Mouse (Mus musculus): ENCODE measurements around the gene Ccl9. TPM values are rescaled to one million over a fixed set of nuclear protein-coding genes. Genes with fewer than 3 reads are reported as not detected.

The Ccl9 gene
- polyA plus RNA-seq, 1 experiment, result 8.0 TPM

DNA sequence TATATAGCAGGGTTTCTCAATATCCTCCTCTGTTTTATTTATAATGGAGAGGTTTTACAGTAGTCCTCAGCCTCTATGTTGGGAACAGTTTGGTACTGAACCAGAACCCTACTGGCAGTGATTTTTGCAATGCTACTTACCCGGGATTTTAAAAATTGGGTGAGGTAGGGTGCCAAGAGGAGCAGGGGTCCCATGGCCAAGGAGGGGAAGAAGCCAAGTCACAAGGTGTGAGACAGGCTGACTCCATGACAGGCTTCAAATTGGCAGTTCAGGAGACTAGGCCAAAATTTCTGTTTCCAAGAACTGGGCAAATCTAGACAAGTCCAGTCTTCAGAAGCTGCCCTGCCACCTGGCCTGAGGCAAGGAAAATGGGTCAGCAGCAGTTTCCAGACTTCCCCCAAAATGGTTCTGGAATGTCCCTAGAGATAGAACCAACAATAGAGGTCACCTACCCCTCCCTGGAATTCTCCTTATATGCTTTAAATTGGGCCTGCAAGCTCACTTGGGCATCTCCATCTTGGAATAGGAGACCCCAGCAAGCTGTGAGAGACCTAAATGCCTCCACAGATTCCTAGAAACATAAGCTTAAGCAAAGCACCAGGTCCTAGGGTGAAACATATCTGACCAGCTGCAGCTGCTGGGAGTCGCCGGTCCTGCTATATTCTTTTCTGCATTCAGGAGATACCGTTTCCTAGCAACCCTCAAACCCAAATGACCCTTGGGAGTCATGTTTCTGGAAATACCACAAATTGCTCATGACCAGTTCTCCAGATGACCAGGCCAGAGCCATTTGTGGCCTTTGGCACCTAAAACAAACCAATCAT, 4.4 kb upstream of the Ccl9 start:
- no peaks in the 10 kb centered on the region for H3K4me1 ChIP-seq (ENCODE audit: control insufficient read depth, insufficient read depth, low read length)
- TF ChIP-seq CTCF (IDR thresholded peaks at IDR 0.05; ENCODE audit: insufficient read depth, low read length) (no peak), POLR2A (IDR thresholded peaks at IDR 0.05; ENCODE audit: borderline replicate concordance, extremely low read depth, low read depth, low read length) (no peak)
- no peak overlapping the region for H3K4me3 ChIP-seq (replicated peaks; ENCODE audit: extremely low read depth, low read depth, low read length)
- DNase-seq, result no peak
- WGBS, result 41% methylated on average over 4 of the region's 4 CpGs

GRCm38 (mm10) chr11:83581626-83582610, 3.5 kb upstream of the Ccl9 start:
- TF ChIP-seq POLR2A (IDR thresholded peaks at IDR 0.05; ENCODE audit: borderline replicate concordance, extremely low read depth, low read depth, low read length) (no peak), CTCF (IDR thresholded peaks at IDR 0.05; ENCODE audit: insufficient read depth, low read length) (no peak)
- H3K4me1 ChIP-seq (ENCODE audit: control insufficient read depth, insufficient read depth, low read length), result no peaks in the 10 kb centered on the region
- H3K4me3 ChIP-seq (replicated peaks; ENCODE audit: extremely low read depth, low read depth, low read length), result no peak overlapping the region
- no peak for DNase-seq
- 66% methylated on average over 4 of the region's 4 CpGs for WGBS

- no peak for DNase-seq
- 35% methylated on average over 1 of the region's 1 CpGs for WGBS
- no peak overlapping the region for H3K4me3 ChIP-seq (replicated peaks; ENCODE audit: extremely low read depth, low read depth, low read length)
- TF ChIP-seq POLR2A (IDR thresholded peaks at IDR 0.05; ENCODE audit: borderline replicate concordance, extremely low read depth, low read depth, low read length), result no peak
- no peak for TF ChIP-seq CTCF (IDR thresholded peaks at IDR 0.05; ENCODE audit: insufficient read depth, low read length)
- H3K4me1 ChIP-seq (ENCODE audit: control insufficient read depth, insufficient read depth, low read length), result no peaks in the 10 kb centered on the region
Measured at GRCm38 (mm10) chr11:83580699-83581232, 2.3 kb upstream of the Ccl9 start.

- WGBS, result 66% methylated on average over 3 of the region's 3 CpGs
- TF ChIP-seq POLR2A (IDR thresholded peaks at IDR 0.05; ENCODE audit: borderline replicate concordance, extremely low read depth, low read depth, low read length) (no peak), CTCF (IDR thresholded peaks at IDR 0.05; ENCODE audit: insufficient read depth, low read length) (no peak)
- no peak for DNase-seq
- Histone ChIP-seq H3K4me3 (replicated peaks; ENCODE audit: extremely low read depth, low read depth, low read length) (no peak overlapping the region), H3K4me1 (ENCODE audit: control insufficient read depth, insufficient read depth, low read length) (no peaks in the 10 kb centered on the region)
Measured at GRCm38 (mm10) chr11:83578999-83579398, 563 bp upstream of the Ccl9 start.

DNA sequence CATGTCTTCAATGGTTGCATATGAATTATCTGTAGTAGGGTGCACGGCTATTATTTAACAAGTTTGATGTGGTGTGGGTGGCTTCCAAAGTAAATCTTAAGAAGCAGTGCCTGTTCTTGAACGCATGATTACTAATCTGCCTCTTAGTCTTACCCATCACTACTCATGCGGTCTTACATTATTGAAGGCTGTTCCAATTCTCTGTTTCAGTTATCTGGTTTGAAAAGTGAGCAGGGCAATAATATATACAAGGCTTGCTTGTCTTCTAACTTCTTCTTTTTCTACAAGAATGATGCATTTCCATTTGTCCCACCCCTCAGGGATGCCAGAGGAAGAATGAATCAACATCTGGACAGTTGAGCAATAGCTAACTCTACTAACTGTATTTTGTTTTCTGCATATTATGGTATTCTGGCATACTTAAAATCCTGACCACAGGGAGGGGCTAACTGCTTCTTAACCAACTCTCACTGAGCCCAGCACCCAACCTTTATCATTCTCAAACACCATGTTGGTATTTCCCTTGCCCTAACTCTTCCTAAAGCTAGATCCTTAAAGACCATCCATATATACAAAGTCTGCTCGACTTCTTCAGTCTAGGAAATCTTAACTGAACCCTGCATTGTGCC, 1.4 kb downstream of the Ccl9 start:
- WGBS, result 73% methylated on average over 4 of the region's 4 CpGs
- H3K4me1 ChIP-seq (ENCODE audit: control insufficient read depth, insufficient read depth, low read length), result no peaks in the 10 kb centered on the region
- no peak for DNase-seq
- TF ChIP-seq CTCF (IDR thresholded peaks at IDR 0.05; ENCODE audit: insufficient read depth, low read length) (no peak), POLR2A (IDR thresholded peaks at IDR 0.05; ENCODE audit: borderline replicate concordance, extremely low read depth, low read depth, low read length) (no peak)
- no peak overlapping the region for H3K4me3 ChIP-seq (replicated peaks; ENCODE audit: extremely low read depth, low read depth, low read length)

- Histone ChIP-seq H3K4me1 (ENCODE audit: control insufficient read depth, insufficient read depth, low read length) (no peaks in the 10 kb centered on the region), H3K4me3 (replicated peaks; ENCODE audit: extremely low read depth, low read depth, low read length) (no peak overlapping the region)
- TF ChIP-seq POLR2A (IDR thresholded peaks at IDR 0.05; ENCODE audit: borderline replicate concordance, extremely low read depth, low read depth, low read length), result no peak
- no peak for TF ChIP-seq CTCF (IDR thresholded peaks at IDR 0.05; ENCODE audit: insufficient read depth, low read length)
- 54% methylated on average over 9 of the region's 9 CpGs for WGBS
- DNase-seq, result no peak
Measured at GRCm38 (mm10) chr11:83572834-83573233, 5.6 kb downstream of the Ccl9 start.

GRCm38 (mm10) chr11:83572223-83572622, 6.2 kb downstream of the Ccl9 start:
- Histone ChIP-seq H3K4me3 (replicated peaks; ENCODE audit: extremely low read depth, low read depth, low read length) (no peak overlapping the region), H3K4me1 (ENCODE audit: control insufficient read depth, insufficient read depth, low read length) (no peaks in the 10 kb centered on the region)
- 70% methylated on average over 8 of the region's 8 CpGs for WGBS
- no peak for DNase-seq
- TF ChIP-seq POLR2A (IDR thresholded peaks at IDR 0.05; ENCODE audit: borderline replicate concordance, extremely low read depth, low read depth, low read length) (no peak), CTCF (IDR thresholded peaks at IDR 0.05; ENCODE audit: insufficient read depth, low read length) (no peak)

DNA sequence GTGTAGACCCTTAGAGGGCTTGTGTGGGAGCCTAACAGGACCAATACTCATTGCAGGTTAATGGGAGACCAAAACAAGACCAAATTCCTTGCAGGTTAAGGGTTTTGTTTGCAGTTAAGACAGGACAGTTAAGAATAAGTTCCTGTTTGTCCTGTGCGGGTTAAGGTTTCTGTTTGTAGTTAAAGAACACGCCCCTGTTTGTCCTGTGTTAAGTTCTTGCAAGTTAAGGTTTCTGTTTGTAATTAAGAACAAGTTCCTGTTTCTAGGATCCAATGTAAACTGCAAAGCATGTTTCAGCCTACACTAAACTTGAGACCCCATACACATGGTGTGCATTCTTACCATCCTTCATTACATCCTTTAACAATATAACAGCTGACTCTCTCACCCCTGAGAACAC, 8.2 kb downstream of the Ccl9 start:
- no peak overlapping the region for H3K4me3 ChIP-seq (replicated peaks; ENCODE audit: extremely low read depth, low read depth, low read length)
- DNase-seq, result no peak
- no peaks in the 10 kb centered on the region for H3K4me1 ChIP-seq (ENCODE audit: control insufficient read depth, insufficient read depth, low read length)
- WGBS, result 57% methylated on average over 2 of the region's 2 CpGs
- TF ChIP-seq POLR2A (IDR thresholded peaks at IDR 0.05; ENCODE audit: borderline replicate concordance, extremely low read depth, low read depth, low read length) (no peak), CTCF (IDR thresholded peaks at IDR 0.05; ENCODE audit: insufficient read depth, low read length) (no peak)

DNA sequence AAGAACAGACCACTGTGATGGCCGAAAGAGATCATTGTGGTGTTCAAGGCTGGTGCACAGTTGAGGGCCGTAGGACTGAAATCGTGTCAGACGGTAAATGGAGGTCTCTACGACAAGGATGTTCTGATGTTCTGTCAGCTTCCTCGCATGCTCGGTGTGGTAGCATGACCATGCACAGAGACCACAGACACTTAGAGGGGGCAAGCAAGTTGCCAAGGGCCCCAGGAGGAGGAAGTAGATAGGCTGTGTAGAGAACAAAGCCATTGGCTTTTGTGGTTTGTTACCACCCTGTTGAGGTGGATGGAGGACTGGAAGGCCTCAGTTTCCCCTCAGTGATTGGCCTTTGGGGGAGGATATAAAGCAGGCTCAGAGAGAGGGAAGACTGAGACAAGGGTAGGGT, 9.2 kb downstream of the Ccl9 start:
- TF ChIP-seq POLR2A (IDR thresholded peaks at IDR 0.05; ENCODE audit: borderline replicate concordance, extremely low read depth, low read depth, low read length) (no peak), CTCF (IDR thresholded peaks at IDR 0.05; ENCODE audit: insufficient read depth, low read length) (no peak)
- no peak for DNase-seq
- Histone ChIP-seq H3K4me1 (ENCODE audit: control insufficient read depth, insufficient read depth, low read length) (no peaks in the 10 kb centered on the region), H3K4me3 (replicated peaks; ENCODE audit: extremely low read depth, low read depth, low read length) (no peak overlapping the region)
- WGBS, result 92% methylated on average over 7 of the region's 7 CpGs
